Mouse (Mus musculus): ENCODE results near the gene Slc50a1.

DNA sequence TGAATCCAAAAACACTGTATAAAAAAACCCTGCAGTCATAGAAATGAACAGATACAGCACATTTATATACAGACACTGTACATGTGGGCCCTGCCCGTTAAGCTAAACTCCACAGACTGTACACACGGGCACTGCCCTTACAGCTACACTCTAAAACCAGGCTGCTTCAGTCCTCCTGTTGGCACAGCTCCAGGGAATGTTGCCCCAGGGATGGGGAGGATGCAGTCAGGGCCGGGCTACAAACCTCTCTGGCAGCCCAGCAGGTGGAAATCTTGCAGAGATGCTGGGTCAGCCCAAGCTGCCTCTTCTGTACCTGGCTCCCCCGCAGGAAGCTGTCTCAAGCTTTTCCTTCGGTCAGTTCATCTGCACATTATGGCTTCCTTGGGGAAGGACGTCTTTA is 1.4 kb upstream of the Slc50a1 start:
- TF ChIP-seq UBTF (IDR thresholded peaks at IDR 0.05; ENCODE audit: borderline replicate concordance, insufficient read depth, low read depth, low read length) (no peak), CTCF (IDR thresholded peaks at IDR 0.05 in 2 of 3, conservative IDR thresholded peaks at IDR 0.05 in 1 of 3; ENCODE audit: control insufficient read depth in 1 of 3, insufficient read depth in 1 of 3, low read depth in 2 of 3, low read length in 3 of 3, poor library complexity in 1 of 3, severe bottlenecking in 1 of 3) (no peak), ETS1 (IDR thresholded peaks at IDR 0.05; ENCODE audit: low read depth, low read length) (no peak), EP300 (IDR thresholded peaks at IDR 0.05; ENCODE audit: low read depth in 1 of 2, low read length in 2 of 2) (no peak), ELF1 (IDR thresholded peaks at IDR 0.05; ENCODE audit: low read depth, low read length) (no peak), MYC (IDR thresholded peaks at IDR 0.05; ENCODE audit: low read depth, low read length) (no peak), HCFC1 (IDR thresholded peaks at IDR 0.05; ENCODE audit: low read depth, low read length) (no peak), RAD21 (IDR thresholded peaks at IDR 0.05; ENCODE audit: low read depth, low read length) (no peak), ZMIZ1 (IDR thresholded peaks at IDR 0.05; ENCODE audit: low read depth, low read length) (no peak), USF1 (IDR thresholded peaks at IDR 0.05; ENCODE audit: low read depth, low read length) (no peak), CHD2 (IDR thresholded peaks at IDR 0.05; ENCODE audit: low read length) (no peak)

Data from MEL (cell line).